Comparison of ENCODE assay signal across 16 mouse cellular contexts in the genomic region with DNA sequence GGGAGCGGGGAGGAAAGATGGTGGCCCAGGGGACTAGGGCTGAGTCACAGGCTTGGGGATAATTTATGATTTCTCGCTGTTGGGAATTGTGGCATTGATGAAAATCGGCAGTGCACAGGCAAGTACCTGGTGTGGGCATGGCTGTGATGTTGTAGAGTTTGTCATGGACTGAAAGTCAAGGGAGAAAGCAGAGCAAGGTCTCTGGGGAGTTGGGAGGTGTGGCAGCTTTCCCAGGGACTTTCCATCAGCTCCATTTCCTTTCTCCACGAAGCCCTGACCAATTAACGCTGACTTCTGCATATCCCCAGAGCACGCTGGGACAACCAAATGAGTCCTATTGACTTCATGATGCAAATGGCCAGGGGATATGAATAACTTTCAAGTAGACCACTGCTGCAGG.
DNase-seq lines count a peak whose midpoint lies in the region; ATAC-seq and TF ChIP-seq lines count a peak whose summit lies in the region.
"Had no signal": no experiment of that assay in that cellular context is flagged by ENCODE, and none has a peak within 500 bp of the region (broad histone marks: within the 10 kb centered on the region; RNA-seq: fewer than 3 reads in every experiment).

No protein-coding gene starts in this region.

- H3K4me3 ChIP-seq in embryonic facial prominence, embryonic 14.5 days (ENCODE audit: low read depth, low read length) = no peak overlapping the region
- H3K4me3 ChIP-seq in embryonic facial prominence, embryonic 10.5 days = no peak overlapping the region
- H3K4me3 ChIP-seq in left cerebral cortex, adult 2 months = no peak overlapping the region
- no peak overlapping the region for H3K4me3 ChIP-seq in forebrain, postnatal 0 days (ENCODE audit: low read depth, low read length)
- H3K4me3 ChIP-seq: forebrain, embryonic 15.5 days; megakaryocyte, embryonic 14.5 days had no signal

- no peaks in the 10 kb centered on the region for H3K36me3 ChIP-seq in embryonic facial prominence, embryonic 14.5 days (ENCODE audit: control insufficient read depth, insufficient read depth, low read length)
- no peaks in the 10 kb centered on the region for H3K36me3 ChIP-seq in embryonic facial prominence, embryonic 10.5 days (replicated peaks)
- no peaks in the 10 kb centered on the region for H3K36me3 ChIP-seq in forebrain, postnatal 0 days (ENCODE audit: insufficient read depth)
- H3K36me3 ChIP-seq: forebrain, embryonic 15.5 days; G1E had no signal

- no peak overlapping the region for H3K4me2 ChIP-seq in embryonic facial prominence, embryonic 14.5 days (ENCODE audit: low read depth, low read length)
- H3K4me2 ChIP-seq in forebrain, postnatal 0 days (ENCODE audit: low read depth) = no peak overlapping the region
- H3K4me2 ChIP-seq: forebrain, embryonic 15.5 days had no signal

- WGBS in embryonic facial prominence, embryonic 14.5 days = 74% methylated on average over 6 of the region's 6 CpGs
- 82% methylated on average over 6 of the region's 6 CpGs for WGBS in embryonic facial prominence, embryonic 10.5 days
- 85% methylated on average over 6 of the region's 6 CpGs for WGBS in forebrain, postnatal 0 days

- ATAC-seq in embryonic facial prominence, embryonic 14.5 days (ENCODE audit: low read depth) = peak; percentile 66; the same call in 1 of the 2 replicates
- ATAC-seq in forebrain, postnatal 0 days = no peak
- ATAC-seq: forebrain, embryonic 15.5 days; hindbrain, embryonic 16.5 days; liver, postnatal 0 days had no signal

- H3K27me3 ChIP-seq in embryonic facial prominence, embryonic 14.5 days (replicated peaks; ENCODE audit: control insufficient read depth, insufficient read depth, low read length) = no peaks in the 10 kb centered on the region
- H3K27me3 ChIP-seq in embryonic facial prominence, embryonic 10.5 days (replicated peaks; ENCODE audit: low read depth, poor library complexity, severe bottlenecking) = no peaks in the 10 kb centered on the region
- H3K27me3 ChIP-seq in forebrain, postnatal 0 days (ENCODE audit: insufficient read depth, low read length) = no peaks in the 10 kb centered on the region
- H3K27me3 ChIP-seq: forebrain, embryonic 15.5 days had no signal

- no peak for DNase-seq in embryonic facial prominence, embryonic 14.5 days (ENCODE audit: low spot score)
- no peak for DNase-seq in embryonic facial prominence, embryonic 10.5 days (ENCODE audit: low spot score)
- DNase-seq in left cerebral cortex, postnatal 4 days = peak; percentile 15
- no peak for DNase-seq in left cerebral cortex, adult 2 months (ENCODE audit: extremely low spot score in 1 of 2, low spot score in 2 of 2)
- DNase-seq in gastrocnemius, postnatal 25 days = peak; percentile 17
- peak; percentile 32 to 44 for DNase-seq in kidney, postnatal 4 days
- no peak for DNase-seq in forebrain, postnatal 0 days
- no peak for DNase-seq in embryo, embryonic 10 days (ENCODE audit: low spot score)
- DNase-seq: cerebellum, adult 11-12 months; liver, postnatal 0 days; right cerebral cortex, postnatal 14 days; thymus, adult 18-20 months had no signal

- H3K9me3 ChIP-seq in embryonic facial prominence, embryonic 14.5 days (ENCODE audit: control insufficient read depth, low read length) = no peaks in the 10 kb centered on the region
- H3K9me3 ChIP-seq in embryonic facial prominence, embryonic 10.5 days = no peaks in the 10 kb centered on the region
- H3K9me3 ChIP-seq in forebrain, postnatal 0 days (ENCODE audit: low read length) = no peaks in the 10 kb centered on the region
- H3K9me3 ChIP-seq: forebrain, embryonic 15.5 days; G1E; megakaryocyte, embryonic 14.5 days had no signal

- no peak for TF ChIP-seq CTCF in left cerebral cortex, adult 2 months (IDR thresholded peaks at IDR 0.05)
- no peak for TF ChIP-seq CTCF in forebrain, postnatal 0 days (IDR thresholded peaks at IDR 0.05; ENCODE audit: low read depth)

- intact Hi-C loops in left cerebral cortex, postnatal 4 days (cut with DNase I) = no loop called here
- intact Hi-C loops in left cerebral cortex, adult 2 months (cut with DNase I) = no loop called here

- peaks cover 10% of the 10 kb centered on the region; the same call in 1 of the 2 replicates for H3K4me1 ChIP-seq in embryonic facial prominence, embryonic 14.5 days (ENCODE audit: control insufficient read depth, insufficient read depth, low read length)
- peaks cover 26% of the 10 kb centered on the region for H3K4me1 ChIP-seq in embryonic facial prominence, embryonic 10.5 days
- no peaks in the 10 kb centered on the region for H3K4me1 ChIP-seq in forebrain, postnatal 0 days (ENCODE audit: insufficient read depth)
- H3K4me1 ChIP-seq: forebrain, embryonic 15.5 days; megakaryocyte, embryonic 14.5 days had no signal

- no peak overlapping the region for H3K27ac ChIP-seq in embryonic facial prominence, embryonic 14.5 days (replicated peaks; ENCODE audit: low read depth, low read length)
- H3K27ac ChIP-seq in embryonic facial prominence, embryonic 10.5 days (replicated peaks) = no peak overlapping the region
- no peak overlapping the region for H3K27ac ChIP-seq in left cerebral cortex, adult 2 months
- H3K27ac ChIP-seq in forebrain, postnatal 0 days (ENCODE audit: low read depth, low read length) = no peak overlapping the region
- H3K27ac ChIP-seq: forebrain, embryonic 15.5 days had no signal

- no peak overlapping the region for H3K9ac ChIP-seq in embryonic facial prominence, embryonic 14.5 days (ENCODE audit: low read depth, low read length)
- no peak overlapping the region for H3K9ac ChIP-seq in forebrain, postnatal 0 days
- H3K9ac ChIP-seq: forebrain, embryonic 15.5 days; liver, postnatal 0 days had no signal

Comparison
In these comparisons a context has a peak if more than half of its experiments do, and no peak if none do; other contexts are left out.
1. DNase-seq: peak in left cerebral cortex, postnatal 4 days (single experiment), gastrocnemius, postnatal 25 days (single experiment) and kidney, postnatal 4 days (2 of 2); none in embryonic facial prominence, embryonic 14.5 days (single experiment), embryonic facial prominence, embryonic 10.5 days (single experiment), left cerebral cortex, adult 2 months (0 of 2), forebrain, postnatal 0 days (single experiment) and embryo, embryonic 10 days (single experiment).